21 mouse cellular contexts compared by ENCODE assay signal in the genomic region with DNA sequence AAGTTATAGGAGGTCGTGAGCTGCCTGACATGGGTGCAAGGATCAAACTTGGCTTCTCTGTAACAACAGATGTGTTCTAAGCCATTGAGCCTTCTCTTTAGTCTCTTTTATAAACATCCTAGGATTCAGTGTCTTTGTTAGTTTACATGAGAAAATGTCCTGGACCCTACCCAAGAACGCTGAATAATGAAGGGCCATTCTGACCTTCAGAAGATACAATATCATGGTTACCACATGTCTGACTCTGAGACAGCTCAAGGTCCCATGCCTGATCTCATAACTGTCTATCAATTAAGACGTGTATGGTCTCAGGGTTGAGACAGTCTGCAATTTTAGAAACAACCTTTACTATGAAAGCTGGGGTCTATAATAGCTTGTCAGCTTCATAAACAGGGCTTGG. TPM values are rescaled to one million over a fixed set of nuclear protein-coding genes. Genes with fewer than 3 reads are reported as not detected.
DNase-seq lines count a peak whose midpoint lies in the region; ATAC-seq and TF ChIP-seq lines count a peak whose summit lies in the region.
"Had no signal": no experiment of that assay in that cellular context is flagged by ENCODE, and none has a peak within 500 bp of the region (broad histone marks: within the 10 kb centered on the region; RNA-seq: fewer than 3 reads in every experiment).

No protein-coding gene starts in this region.

- H3K9ac ChIP-seq in lung, embryonic 16.5 days (ENCODE audit: low read length), result no peak overlapping the region
- H3K9ac ChIP-seq: forebrain, embryonic 13.5 days; forebrain, postnatal 0 days; heart, embryonic 12.5 days; hindbrain, embryonic 15.5 days had no signal

- H3K27ac ChIP-seq in lung, embryonic 16.5 days (ENCODE audit: low read length), result no peak overlapping the region
- H3K27ac ChIP-seq: embryonic facial prominence, embryonic 10.5 days; forebrain, embryonic 13.5 days; heart, adult 2 months; hindbrain, embryonic 15.5 days had no signal

- DNase-seq in adrenal gland, adult 2 months, result peak; percentile 61
- DNase-seq in adrenal gland, postnatal 25 days, result no peak
- DNase-seq in lung, adult 2 months, result no peak
- peak; percentile 44 for DNase-seq in adrenal gland, postnatal 14 days
- peak; percentile 26 for DNase-seq in lung, postnatal 36 days
- no peak for DNase-seq in thymus, postnatal 4 days
- DNase-seq: cerebellum, adult 18-20 months; cerebellum, adult 9-11 months; forebrain, postnatal 0 days; gastrocnemius, postnatal 14 days; heart, adult 2 months; heart, postnatal 36 days had no signal

- no peak overlapping the region for H3K4me3 ChIP-seq in lung, embryonic 16.5 days (ENCODE audit: low read length)
- no peak overlapping the region for H3K4me3 ChIP-seq in lung, adult 2 months (replicated peaks; ENCODE audit: extremely low read depth, low read depth, low read length)
- H3K4me3 ChIP-seq: embryonic facial prominence, embryonic 10.5 days; forebrain, embryonic 13.5 days; heart, adult 2 months; heart, embryonic 12.5 days; hindbrain, embryonic 15.5 days had no signal

- 0 out of 2 replicates have a peak, but pooled peaks cover 4% of the 10 kb centered on the region for H3K4me1 ChIP-seq in lung, embryonic 16.5 days (replicated peaks; ENCODE audit: control insufficient read depth, insufficient read depth, low read length)
- H3K4me1 ChIP-seq in lung, adult 2 months (ENCODE audit: control insufficient read depth, insufficient read depth, low read length), result no peaks in the 10 kb centered on the region; the same call in 1 of the 2 replicates
- H3K4me1 ChIP-seq: embryonic facial prominence, embryonic 10.5 days; heart, embryonic 12.5 days had no signal

- H3K9me3 ChIP-seq in lung, embryonic 16.5 days (ENCODE audit: control insufficient read depth, low read length), result no peaks in the 10 kb centered on the region
- H3K9me3 ChIP-seq: embryonic facial prominence, embryonic 10.5 days; forebrain, embryonic 13.5 days; heart, embryonic 12.5 days; hindbrain, embryonic 15.5 days had no signal

- peak; percentile 74 for ATAC-seq in lung, embryonic 16.5 days (ENCODE audit: low read depth)
- no peak for ATAC-seq in inflammation-experienced regulatory T-cells, adult 6 months
- ATAC-seq: forebrain, embryonic 13.5 days; forebrain, postnatal 0 days; Patski had no signal

- H3K36me3 ChIP-seq in lung, embryonic 16.5 days (ENCODE audit: control insufficient read depth, insufficient read depth, low read length), result peaks cover 2% of the 10 kb centered on the region; the same call in 1 of the 2 replicates
- H3K36me3 ChIP-seq: embryonic facial prominence, embryonic 10.5 days had no signal

- TF ChIP-seq CTCF in lung, adult 2 months (IDR thresholded peaks at IDR 0.05; ENCODE audit: insufficient read depth, low read length), result no peak

- TF ChIP-seq POLR2A in lung, adult 2 months (IDR thresholded peaks at IDR 0.05; ENCODE audit: borderline replicate concordance, extremely low read depth, low read depth, low read length), result no peak

- H3K4me2 ChIP-seq in lung, embryonic 16.5 days (ENCODE audit: low read depth, low read length), result no peak overlapping the region
- H3K4me2 ChIP-seq: forebrain, embryonic 13.5 days; heart, embryonic 12.5 days; hindbrain, embryonic 15.5 days had no signal

- 42% methylated on average over 3 of the region's 3 CpGs for WGBS in lung, embryonic 16.5 days
- 45% methylated on average over 3 of the region's 3 CpGs for WGBS in lung, adult 2 months

- H3K27me3 ChIP-seq in lung, embryonic 16.5 days (ENCODE audit: control insufficient read depth, insufficient read depth, low read depth, low read length), result no peaks in the 10 kb centered on the region
- H3K27me3 ChIP-seq: forebrain, embryonic 13.5 days; heart, embryonic 12.5 days; hindbrain, embryonic 15.5 days; Patski had no signal

RNA-seq across cellular contexts. Expression of gene Mab21l3, which starts 13.1 kb away (rescaled TPM):
- total RNA-seq in adrenal gland, adult 2 months (2021), result 1 to 10 TPM in 1 of 2 experiments, under 1 TPM in 1; 0.23 to 1.2 TPM
- 0.33 and 0.42 TPM in 2 replicates for polyA plus RNA-seq in adrenal gland, adult 2 months (2012; rRNA removed)
- total RNA-seq in adrenal gland, postnatal 25 days (2021), result 0.21 and 0.43 TPM in 2 replicates
- polyA plus RNA-seq in lung, embryonic 16.5 days (2015; fragmentation: Nextera tagmentation; extraction: Ambion mirVana), result 0.36 and 0.43 TPM in 2 replicates
- polyA plus RNA-seq in lung, adult 2 months (2012; rRNA removed), result 0.19 and 0.53 TPM in 2 replicates
- 0.11 and 0.41 TPM in 2 replicates for total RNA-seq in adrenal gland, postnatal 14 days (2021)
- polyA plus RNA-seq in inflammation-experienced regulatory T-cells, adult 6 months (2017; shearing (Covaris generic)), result under 1 TPM in 1 of 3 experiments, not detected in 2; 0.21 TPM
- total RNA-seq: forebrain, postnatal 0 days; gastrocnemius, adult 18-20 months; gastrocnemius, postnatal 14 days; heart, adult 2 months; heart, postnatal 36 days; MEL had no signal

Comparison
In these comparisons a context has a peak if more than half of its experiments do, and no peak if none do; other contexts are left out.
1. DNase-seq: peak in adrenal gland, adult 2 months (single experiment), adrenal gland, postnatal 14 days (single experiment) and lung, postnatal 36 days (single experiment); none in adrenal gland, postnatal 25 days (single experiment), lung, adult 2 months (single experiment) and thymus, postnatal 4 days (single experiment).